Mouse (Mus musculus): ENCODE measurements at regions not wholly inside any gene's neighbourhood (a gene's known extent, or its start where the extent isn't known, plus 50 kb on each side); places are given as distances from the start of the nearest gene placed in this dataset.

- Histone ChIP-seq H3K27me3 (ENCODE audit: insufficient read depth, poor library complexity, severe bottlenecking) (peaks cover 58% of the 10 kb centered on the region), H3K27ac (no peak overlapping the region)
- 67% methylated on average over 3 of the region's 3 CpGs for WGBS
Observed at GRCm38 (mm10) chr2:94248948-94249347, 91.2 kb upstream of the Hsd17b12 start.

DNA sequence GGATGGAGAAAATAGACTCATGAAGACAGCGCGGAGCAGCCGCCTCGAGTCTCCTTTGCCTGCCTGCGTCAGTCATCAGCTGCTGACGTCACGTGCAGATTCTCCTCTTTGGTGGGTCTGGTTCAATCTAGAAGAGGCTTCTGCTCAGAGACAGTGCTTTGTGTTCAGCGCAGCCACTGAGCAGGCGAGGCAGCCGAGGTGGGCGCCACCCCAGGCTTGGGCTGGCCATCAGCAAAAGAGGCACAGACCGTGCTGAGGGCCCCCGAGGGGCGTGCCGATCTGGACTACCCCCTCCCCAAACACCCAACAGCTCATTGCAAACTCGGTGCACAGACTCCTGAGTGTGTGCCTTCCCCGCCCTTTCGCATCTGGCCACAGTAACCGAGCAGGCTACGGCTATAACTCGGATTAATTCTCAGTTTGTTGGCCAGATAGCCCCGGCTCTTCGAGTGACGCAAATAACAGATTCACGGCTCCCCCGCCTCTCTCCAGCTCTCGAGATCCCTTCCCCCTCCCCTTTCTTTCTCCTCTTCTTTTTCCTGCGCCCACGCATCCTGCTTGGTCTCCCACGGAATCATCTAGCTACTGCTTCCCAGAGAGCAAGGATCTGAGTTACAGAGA, 89.2 kb upstream of the Hsd17b12 start:
- Histone ChIP-seq H3K9me3 (no peaks in the 10 kb centered on the region), H3K27ac (peak overlapping the region; percentile 78), H3K4me1 (replicated peaks) (peaks cover 48% of the 10 kb centered on the region), H3K36me3 (no peaks in the 10 kb centered on the region), H3K27me3 (ENCODE audit: insufficient read depth, poor library complexity, severe bottlenecking) (peaks cover 78% of the 10 kb centered on the region), H3K4me3 (peak overlapping the region; percentile 54)
- peak; percentile 62 for DNase-seq (ENCODE audit: low spot score)
- under 1% methylated on average over 30 of the region's 30 CpGs for WGBS

More at GRCm38 (mm10) chr2:94248948-94249347, 91.2 kb upstream of the Hsd17b12 start:
- Histone ChIP-seq H3K9me3 (no peaks in the 10 kb centered on the region), H3K4me3 (no peak overlapping the region), H3K4me1 (replicated peaks) (peaks cover 31% of the 10 kb centered on the region), H3K36me3 (no peaks in the 10 kb centered on the region)
- no peak for DNase-seq (ENCODE audit: low spot score)

- Histone ChIP-seq H3K4me1 (replicated peaks) (peaks cover 54% of the 10 kb centered on the region), H3K9me3 (no peaks in the 10 kb centered on the region), H3K36me3 (no peaks in the 10 kb centered on the region), H3K4me3 (peak overlapping the region; percentile 54), H3K27ac (no peak overlapping the region), H3K27me3 (ENCODE audit: insufficient read depth, poor library complexity, severe bottlenecking) (peaks cover 85% of the 10 kb centered on the region)
- WGBS = 43% methylated on average over 9 of the region's 9 CpGs
- DNase-seq (ENCODE audit: low spot score) = no peak
Observed at GRCm38 (mm10) chr2:94246180-94246611, 88.4 kb upstream of the Hsd17b12 start.

DNA sequence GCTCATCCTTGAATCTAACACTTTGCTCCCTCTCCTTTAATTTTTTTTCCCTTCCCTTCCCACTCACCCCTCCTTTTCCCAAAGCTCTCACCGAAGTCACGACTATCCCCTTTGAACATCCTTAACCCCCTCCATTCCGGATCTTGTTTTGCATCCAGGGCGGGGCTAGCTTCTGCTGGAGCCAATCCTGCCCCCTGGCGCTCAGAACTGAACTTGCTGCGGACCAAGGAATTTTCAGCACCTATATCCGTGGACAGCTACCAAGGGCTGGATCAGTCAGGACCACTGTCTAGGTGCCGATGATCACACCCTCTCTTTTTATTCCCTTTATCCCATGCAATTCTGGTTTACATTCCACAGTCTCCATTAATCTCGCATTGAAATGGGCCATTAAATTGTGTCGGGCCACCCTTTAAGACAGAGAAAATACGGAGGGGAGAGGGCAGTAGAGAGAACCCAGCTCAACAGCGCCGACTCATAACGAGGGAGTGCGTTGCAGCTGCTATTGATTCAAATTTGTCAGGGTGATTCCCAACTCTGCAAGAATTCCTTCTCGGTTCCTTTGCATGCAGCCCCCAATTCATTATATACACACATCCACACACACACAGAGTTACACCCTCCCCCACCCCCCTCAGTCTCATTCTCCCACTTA, 87.7 kb upstream of the Hsd17b12 start:
- peaks cover 61% of the 10 kb centered on the region for H3K4me1 ChIP-seq (replicated peaks)
- peak overlapping the region; percentile 34 for H3K4me3 ChIP-seq
- 2% methylated on average over 16 of the region's 16 CpGs for WGBS

GRCm38 (mm10) chr2:94244140-94244539, 86.4 kb upstream of the Hsd17b12 start:
- 1% methylated on average over 9 of the region's 9 CpGs for WGBS
- Histone ChIP-seq H3K27me3 (ENCODE audit: insufficient read depth, poor library complexity, severe bottlenecking) (peaks cover 100% of the 10 kb centered on the region), H3K36me3 (no peaks in the 10 kb centered on the region), H3K27ac (no peak overlapping the region), H3K4me3 (no peak overlapping the region), H3K4me1 (replicated peaks) (peaks cover 66% of the 10 kb centered on the region), H3K9me3 (no peaks in the 10 kb centered on the region)
- DNase-seq (ENCODE audit: low spot score) = no peak

More for the DNA sequence above, 87.7 kb upstream of the Hsd17b12 start:
- Histone ChIP-seq H3K36me3 (no peaks in the 10 kb centered on the region), H3K9me3 (no peaks in the 10 kb centered on the region), H3K27ac (no peak overlapping the region), H3K27me3 (ENCODE audit: insufficient read depth, poor library complexity, severe bottlenecking) (peaks cover 91% of the 10 kb centered on the region)
- peak; percentile 87 for DNase-seq (ENCODE audit: low spot score)

DNA sequence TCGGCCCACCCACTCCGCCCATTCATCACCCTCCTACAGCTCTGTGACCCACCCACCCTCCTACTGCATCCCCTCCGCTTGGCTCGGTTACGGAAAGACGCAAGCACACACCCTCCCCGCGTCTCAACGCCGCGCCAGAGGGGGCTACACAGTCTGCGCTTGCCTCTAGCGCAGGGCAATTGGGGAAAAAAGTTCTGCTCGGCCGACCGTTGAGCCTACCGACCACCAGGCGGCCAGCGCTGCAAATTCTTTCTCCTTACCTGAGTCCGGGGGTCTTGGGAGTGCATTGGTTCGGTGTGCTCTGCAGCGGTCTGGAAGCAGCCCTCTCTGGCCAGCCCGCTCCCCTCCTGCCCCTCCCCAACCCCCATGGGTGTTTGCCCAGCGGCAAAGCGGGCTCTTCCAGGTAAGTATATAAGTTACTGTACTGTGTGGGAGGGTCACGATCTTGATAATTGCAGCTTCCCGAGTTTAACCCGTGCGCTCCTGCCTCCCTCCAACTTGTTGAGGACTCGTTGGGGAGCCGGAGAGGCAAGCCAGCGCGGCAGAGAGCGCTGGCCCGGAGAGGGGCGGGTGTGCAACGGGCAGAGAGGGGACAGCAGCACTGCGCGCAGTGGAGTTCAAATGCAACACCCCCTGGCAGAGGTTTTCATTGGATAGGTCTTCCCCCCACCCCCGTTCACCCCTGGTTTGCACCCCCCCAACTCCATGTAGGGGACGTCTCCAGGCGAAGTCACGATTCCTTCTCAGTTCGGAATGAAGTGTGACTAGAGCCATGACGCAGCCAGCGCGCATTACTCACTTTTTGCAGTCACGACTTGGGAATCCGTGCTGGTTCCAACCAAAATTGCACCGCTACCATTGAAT, 85.5 kb upstream of the Hsd17b12 start:
- peaks cover 66% of the 10 kb centered on the region for H3K4me1 ChIP-seq (replicated peaks)
- no peak overlapping the region for H3K27ac ChIP-seq
- DNase-seq (ENCODE audit: low spot score) = peak; percentile 40
- H3K27me3 ChIP-seq (ENCODE audit: insufficient read depth, poor library complexity, severe bottlenecking) = peaks cover 100% of the 10 kb centered on the region
- H3K9me3 ChIP-seq = no peaks in the 10 kb centered on the region
- WGBS = under 1% methylated on average over 50 of the region's 50 CpGs
- peak overlapping the region; percentile 39 for H3K4me3 ChIP-seq
- H3K36me3 ChIP-seq = no peaks in the 10 kb centered on the region

DNA sequence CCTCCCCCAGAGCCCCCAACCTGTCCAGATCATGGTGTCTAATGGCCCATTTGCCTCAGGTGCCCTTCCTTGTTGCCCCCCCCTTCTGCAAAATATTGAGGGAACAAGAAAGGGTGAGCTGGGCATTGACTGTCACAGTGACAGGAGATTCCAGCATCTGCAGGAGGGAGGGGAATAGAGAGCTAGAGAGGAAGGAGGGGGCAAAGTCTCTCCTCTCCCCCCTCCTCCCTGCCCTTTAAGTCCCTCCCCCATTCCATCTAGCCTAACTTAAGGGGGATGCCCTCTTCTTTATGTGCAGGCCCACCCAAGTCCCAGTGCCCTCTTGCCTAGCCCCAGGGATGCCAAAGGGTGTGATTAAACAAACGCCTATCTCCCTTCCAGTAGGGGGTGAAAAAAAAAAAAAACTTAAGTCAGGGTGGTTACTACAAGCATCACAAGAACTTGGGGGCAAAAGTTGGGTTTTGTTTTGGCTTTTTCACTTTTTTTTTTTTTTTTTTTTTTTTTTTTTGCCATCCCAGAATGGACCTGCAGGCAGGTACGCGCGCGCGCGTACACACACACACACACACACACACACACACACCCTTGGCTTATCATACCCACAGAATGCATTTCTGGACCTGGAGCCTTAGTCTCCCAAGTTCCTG, 84.8 kb upstream of the Hsd17b12 start:
- Histone ChIP-seq H3K9me3 (no peaks in the 10 kb centered on the region), H3K27me3 (ENCODE audit: insufficient read depth, poor library complexity, severe bottlenecking) (peaks cover 100% of the 10 kb centered on the region), H3K4me3 (peak overlapping the region; percentile 39), H3K4me1 (replicated peaks) (peaks cover 64% of the 10 kb centered on the region), H3K36me3 (no peaks in the 10 kb centered on the region), H3K27ac (no peak overlapping the region)
- 0% methylated on average over 7 of the region's 7 CpGs for WGBS
- DNase-seq (ENCODE audit: low spot score) = no peak

GRCm38 (mm10) chr2:94242051-94242397, 84.3 kb upstream of the Hsd17b12 start:
- H3K4me3 ChIP-seq = peak overlapping the region; percentile 56; the same call in 1 of the 2 replicates
- no peak for DNase-seq (ENCODE audit: low spot score)
- H3K27ac ChIP-seq = no peak overlapping the region
- no peaks in the 10 kb centered on the region for H3K9me3 ChIP-seq
- H3K36me3 ChIP-seq = no peaks in the 10 kb centered on the region
- 3% methylated on average over 4 of the region's 4 CpGs for WGBS
- peaks cover 97% of the 10 kb centered on the region for H3K27me3 ChIP-seq (ENCODE audit: insufficient read depth, poor library complexity, severe bottlenecking)
- H3K4me1 ChIP-seq (replicated peaks) = peaks cover 59% of the 10 kb centered on the region

DNA sequence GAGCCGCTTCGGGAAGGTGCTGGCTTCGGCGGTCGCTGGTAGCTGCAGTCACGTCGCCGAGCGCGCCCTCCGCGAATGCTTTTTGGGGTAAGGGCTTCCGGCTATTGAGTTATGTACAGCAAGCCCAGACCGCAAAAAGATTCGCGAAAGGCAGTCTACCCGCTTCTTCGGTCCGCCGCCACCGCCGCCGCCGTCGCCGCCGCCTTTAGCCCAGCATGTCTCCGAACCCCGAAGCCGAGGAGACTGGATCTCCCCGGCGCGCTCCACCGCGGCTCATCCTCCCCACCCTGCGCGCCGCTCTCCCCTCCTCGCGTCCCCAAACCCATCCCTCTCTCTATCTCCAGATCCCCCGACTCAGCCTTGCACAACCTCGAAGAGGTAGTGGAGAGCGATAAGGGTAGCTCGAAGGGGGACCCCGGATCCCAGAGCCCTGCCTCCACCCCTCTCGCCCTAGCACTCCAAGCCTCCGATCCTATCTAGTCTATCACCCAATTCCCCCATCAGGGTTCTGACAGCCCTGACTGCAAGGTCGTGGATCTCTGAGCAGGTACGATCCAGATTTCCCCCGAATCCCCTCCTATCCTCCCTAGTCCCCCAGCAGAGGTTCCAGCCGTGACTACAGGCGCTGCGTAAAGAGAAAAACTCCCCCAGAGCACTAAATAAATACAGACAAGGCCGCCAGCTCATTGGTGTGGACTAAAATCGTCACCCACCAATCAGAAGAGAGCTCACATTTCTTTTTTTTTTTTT, 83.7 kb upstream of the Hsd17b12 start:
- Histone ChIP-seq H3K36me3 (no peaks in the 10 kb centered on the region), H3K27ac (no peak overlapping the region), H3K27me3 (ENCODE audit: insufficient read depth, poor library complexity, severe bottlenecking) (peaks cover 95% of the 10 kb centered on the region), H3K9me3 (no peaks in the 10 kb centered on the region), H3K4me1 (replicated peaks) (peaks cover 53% of the 10 kb centered on the region), H3K4me3 (peak overlapping the region; percentile 56)
- WGBS = under 1% methylated on average over 55 of the region's 55 CpGs
- DNase-seq (ENCODE audit: low spot score) = peak; percentile 55

- Histone ChIP-seq H3K27me3 (ENCODE audit: insufficient read depth, poor library complexity, severe bottlenecking) (peaks cover 92% of the 10 kb centered on the region), H3K4me1 (replicated peaks) (peaks cover 42% of the 10 kb centered on the region), H3K4me3 (peak overlapping the region; percentile 56), H3K27ac (no peak overlapping the region), H3K9me3 (no peaks in the 10 kb centered on the region), H3K36me3 (no peaks in the 10 kb centered on the region)
- peak; percentile 35 for DNase-seq (ENCODE audit: low spot score)
- 2% methylated on average over 17 of the region's 17 CpGs for WGBS
Observed at GRCm38 (mm10) chr2:94240411-94240810, 82.6 kb upstream of the Hsd17b12 start.

DNA sequence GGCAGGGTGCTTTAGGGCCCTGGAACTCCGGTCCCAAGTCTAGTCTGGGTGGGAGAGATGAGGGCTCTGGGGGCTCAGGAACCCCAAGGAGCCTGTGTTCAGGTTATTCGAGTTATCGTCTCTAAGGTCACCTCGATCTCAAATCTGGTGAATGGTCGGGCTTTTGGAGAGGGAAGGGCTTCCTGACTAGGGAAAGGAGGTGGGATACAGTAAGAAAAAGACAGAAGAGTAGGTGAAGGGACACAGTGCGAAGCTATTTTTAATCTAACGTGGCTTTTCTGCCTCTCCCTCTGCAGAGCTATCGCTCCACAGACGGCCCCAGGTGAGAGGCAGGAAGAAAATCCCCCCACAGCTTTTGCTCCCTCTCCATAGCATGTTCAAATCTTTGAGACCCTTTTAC, 81.8 kb upstream of the Hsd17b12 start:
- 15% methylated on average over 9 of the region's 9 CpGs for WGBS
- Histone ChIP-seq H3K27me3 (ENCODE audit: insufficient read depth, poor library complexity, severe bottlenecking) (peaks cover 84% of the 10 kb centered on the region), H3K27ac (no peak overlapping the region), H3K4me1 (replicated peaks) (peaks cover 36% of the 10 kb centered on the region), H3K36me3 (no peaks in the 10 kb centered on the region), H3K9me3 (no peaks in the 10 kb centered on the region), H3K4me3 (no peak overlapping the region)
- DNase-seq (ENCODE audit: low spot score) = no peak

DNA sequence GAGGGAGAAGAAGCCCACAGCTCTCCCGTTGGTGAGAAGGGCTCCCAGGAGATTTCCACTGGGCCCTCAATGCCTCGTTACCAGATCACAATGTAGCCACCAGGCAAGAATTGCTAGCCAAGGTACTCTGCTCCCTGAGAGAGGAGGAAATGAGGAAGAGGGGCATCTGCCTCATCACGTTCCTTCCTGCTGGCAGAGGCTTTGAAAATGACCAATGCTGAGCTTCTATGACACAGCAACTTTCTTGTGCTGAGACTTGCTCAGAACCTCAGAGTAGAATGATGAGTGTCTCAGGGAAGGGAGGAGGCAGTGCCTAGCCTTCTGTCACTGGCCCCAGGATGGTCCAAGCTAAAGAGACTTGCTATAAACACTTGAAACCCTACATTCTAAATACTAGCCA, 78.7 kb upstream of the Hsd17b12 start:
- 53% methylated on average over 3 of the region's 3 CpGs for WGBS
- Histone ChIP-seq H3K4me3 (no peak overlapping the region), H3K9me3 (no peaks in the 10 kb centered on the region), H3K36me3 (no peaks in the 10 kb centered on the region), H3K27ac (no peak overlapping the region), H3K27me3 (ENCODE audit: insufficient read depth, poor library complexity, severe bottlenecking) (peaks cover 53% of the 10 kb centered on the region), H3K4me1 (replicated peaks) (peaks cover 15% of the 10 kb centered on the region)
- DNase-seq (ENCODE audit: low spot score) = no peak
